Mouse (Mus musculus): ENCODE data around the gene Heca.
"Not testable (repeated sequence)": the region's sequence is repeated elsewhere in the genome, so short reads cannot be mapped to it uniquely, and the experiment has no call there.

Gene Heca

DNA sequence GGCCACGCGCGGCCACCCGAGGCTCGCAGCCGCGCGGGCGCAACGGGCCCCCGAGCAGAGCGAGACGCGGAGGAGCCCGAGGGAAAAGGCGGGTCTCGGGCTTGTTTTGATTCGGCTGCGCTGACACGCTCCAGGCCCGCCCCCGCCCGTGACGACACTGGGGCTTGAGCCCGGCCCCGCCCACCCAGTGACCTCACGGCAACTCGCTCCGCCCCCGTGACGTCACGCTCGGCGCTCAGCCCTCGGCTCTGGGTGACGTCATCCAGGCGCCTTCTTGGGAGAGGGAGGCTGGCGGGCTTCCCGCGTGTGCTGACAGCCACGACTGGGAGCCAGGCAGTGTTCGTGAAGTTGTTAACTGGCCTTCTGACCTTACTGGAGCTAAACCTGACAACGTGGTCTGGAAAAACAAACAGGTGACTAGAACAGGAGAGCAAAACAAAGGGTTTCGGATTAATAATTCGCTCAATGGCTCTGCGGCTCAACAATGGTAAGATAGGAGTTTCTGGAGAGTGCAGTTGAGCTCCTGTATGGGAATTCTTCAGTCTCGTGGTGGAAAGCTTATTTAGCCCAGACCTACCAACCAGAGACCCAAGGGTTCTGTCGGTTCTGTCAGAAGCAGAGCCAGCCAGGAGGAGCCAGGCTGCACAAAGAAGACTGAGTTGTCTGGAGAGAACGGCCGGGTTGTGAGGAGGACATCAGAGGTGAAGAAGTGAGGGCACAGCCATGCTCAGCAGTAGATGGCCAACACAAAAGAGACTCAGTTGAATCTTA lies at the start of gene Heca:
Gene Heca (minus strand): TSS at position 108 of the 771 bp plus-strand sequence.
- DNase-seq (ENCODE audit: low spot score in 2 of 2): peak; percentile 71 to 82

DNA sequence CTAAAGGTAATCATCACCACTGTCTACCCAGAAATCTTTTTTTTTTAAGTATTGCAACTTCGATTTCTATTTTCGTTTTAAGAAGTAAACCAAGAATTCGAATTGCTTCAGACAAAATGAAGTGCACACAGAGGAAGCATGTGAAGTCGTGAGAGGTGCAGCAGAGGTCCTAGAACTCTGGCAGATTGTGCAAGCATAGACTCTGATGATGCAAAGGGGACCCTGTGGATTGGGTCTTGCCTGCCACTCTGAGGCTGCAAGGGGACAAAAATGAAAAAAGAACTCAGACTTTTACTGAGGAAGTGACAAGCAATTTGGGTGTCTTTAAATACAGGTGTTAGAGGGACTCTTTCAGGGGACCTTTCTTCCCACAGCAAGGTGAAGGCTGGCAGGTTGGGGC lies 42.7 kb upstream of the Heca start:
- no peak for DNase-seq (ENCODE audit: low spot score in 2 of 2)

DNA sequence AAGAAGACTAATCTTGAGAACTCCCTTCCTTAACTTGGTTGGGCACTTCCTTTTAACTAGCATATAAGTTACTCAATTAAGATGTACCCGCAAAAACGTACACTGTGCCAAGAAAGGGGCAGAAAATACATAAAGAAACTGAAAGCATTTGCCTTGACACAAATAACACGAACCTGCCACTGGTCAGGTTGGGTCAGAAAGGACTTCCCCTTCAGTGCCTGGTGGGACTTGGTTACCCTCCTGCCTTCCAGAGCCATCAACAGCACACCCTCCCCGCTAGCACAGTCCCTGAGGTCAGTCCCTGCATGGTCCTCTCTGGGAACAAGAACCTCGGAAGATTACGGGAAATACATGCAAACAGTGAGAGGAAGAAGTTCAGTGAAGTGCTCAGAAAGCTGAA lies 41.3 kb upstream of the Heca start:
- no peak for DNase-seq (ENCODE audit: low spot score in 2 of 2)

GRCm38 (mm10) chr10:17987823-17988423 lies 40.1 kb upstream of the Heca start:
- no peak for DNase-seq (ENCODE audit: low spot score in 2 of 2)

DNA sequence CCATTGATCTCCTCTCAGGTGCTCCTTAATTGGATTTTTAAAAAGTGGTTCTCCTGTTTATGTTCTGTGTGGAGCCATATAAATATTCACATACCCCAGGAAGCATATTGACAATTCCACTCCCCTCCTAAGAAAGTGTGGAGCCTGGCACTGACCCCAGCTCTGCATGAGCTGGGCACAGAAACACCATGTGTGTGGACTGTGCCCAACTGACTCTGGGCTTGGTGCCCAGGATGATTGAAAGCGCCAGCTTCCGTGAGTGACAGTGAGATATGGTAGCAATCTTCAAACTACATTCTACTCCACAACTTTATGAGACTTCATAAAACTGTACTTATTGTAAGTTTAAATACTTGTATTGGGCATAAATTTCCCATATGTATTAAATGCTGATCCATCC lies 35.4 kb upstream of the Heca start:
- DNase-seq (ENCODE audit: low spot score in 2 of 2): no peak

- no peak for DNase-seq (ENCODE audit: low spot score in 2 of 2)
These were observed 18.2 kb upstream of the Heca start for GRCm38 (mm10) chr10:17966090-17966489.

DNA sequence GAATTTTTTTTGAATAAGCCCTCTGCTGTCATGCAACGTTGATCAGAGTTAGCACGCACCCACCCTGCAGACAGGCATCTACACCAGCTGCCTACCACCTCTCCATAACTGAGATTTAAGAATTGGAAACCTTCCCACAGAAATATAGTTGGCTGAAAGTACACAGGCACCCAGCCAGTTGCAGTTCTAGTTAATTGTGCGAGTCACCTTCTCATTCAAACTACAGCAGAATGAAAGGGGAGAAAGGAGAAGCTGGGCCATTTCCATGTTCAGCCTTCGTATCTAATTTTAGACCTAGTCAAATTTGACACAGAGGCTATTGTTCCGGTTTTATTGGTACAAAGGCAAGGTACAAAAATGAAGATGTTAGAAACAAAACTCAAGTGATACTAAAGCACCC lies 2.9 kb upstream of the Heca start:
- no peak for DNase-seq (ENCODE audit: low spot score in 2 of 2)

- DNase-seq (ENCODE audit: low spot score in 2 of 2): peak; percentile 41
These were observed 526 bp downstream of the Heca start for GRCm38 (mm10) chr10:17947175-17947906.

- not testable (repeated sequence) for DNase-seq (ENCODE audit: low spot score in 2 of 2)
These were observed 1.1 kb downstream of the Heca start for GRCm38 (mm10) chr10:17946799-17947174.

DNA sequence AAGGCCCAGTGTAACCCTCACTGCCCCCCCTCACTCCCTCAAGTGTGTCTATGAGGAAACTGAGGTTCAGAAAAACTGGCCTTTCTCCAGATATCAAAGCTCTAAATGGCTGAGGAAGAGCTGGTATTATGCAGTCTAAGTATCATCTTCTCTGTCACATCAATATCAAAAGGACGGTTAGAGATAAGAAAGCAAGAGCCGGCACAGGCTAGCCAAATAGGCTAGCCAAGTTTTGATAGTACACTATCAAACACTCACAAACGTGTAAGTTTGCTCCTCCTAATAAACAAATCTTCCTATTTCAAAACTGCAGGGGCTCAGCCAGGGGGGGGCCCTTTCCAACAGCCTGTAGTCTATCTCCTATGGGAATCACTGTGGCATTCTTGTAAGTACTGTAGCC lies 1.8 kb downstream of the Heca start:
- DNase-seq (ENCODE audit: low spot score in 2 of 2): no peak

DNA sequence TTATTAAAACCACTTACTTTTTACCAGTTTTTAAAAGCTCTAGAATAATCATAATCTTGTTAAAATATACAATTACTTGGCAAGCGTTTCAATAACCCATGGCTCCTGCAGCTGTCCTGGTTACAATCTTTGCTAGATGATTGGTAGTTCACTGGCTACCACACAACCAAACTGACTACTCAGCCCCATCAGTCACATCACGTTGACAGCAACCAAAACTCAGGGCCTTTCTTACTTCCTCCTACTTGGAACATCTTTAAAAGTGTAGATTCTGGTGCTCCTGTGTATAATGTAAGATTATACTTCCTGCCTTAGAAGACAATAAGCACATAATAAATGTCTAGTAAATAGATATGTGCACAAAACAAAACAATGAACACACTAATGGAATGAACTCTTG lies 14.2 kb downstream of the Heca start:
- DNase-seq (ENCODE audit: low spot score in 2 of 2): no peak

GRCm38 (mm10) chr10:17932131-17932530 lies 15.7 kb downstream of the Heca start:
- DNase-seq (ENCODE audit: low spot score in 2 of 2): no peak

GRCm38 (mm10) chr10:17931157-17931556 lies 16.7 kb downstream of the Heca start:
- DNase-seq (ENCODE audit: low spot score in 2 of 2): no peak

DNA sequence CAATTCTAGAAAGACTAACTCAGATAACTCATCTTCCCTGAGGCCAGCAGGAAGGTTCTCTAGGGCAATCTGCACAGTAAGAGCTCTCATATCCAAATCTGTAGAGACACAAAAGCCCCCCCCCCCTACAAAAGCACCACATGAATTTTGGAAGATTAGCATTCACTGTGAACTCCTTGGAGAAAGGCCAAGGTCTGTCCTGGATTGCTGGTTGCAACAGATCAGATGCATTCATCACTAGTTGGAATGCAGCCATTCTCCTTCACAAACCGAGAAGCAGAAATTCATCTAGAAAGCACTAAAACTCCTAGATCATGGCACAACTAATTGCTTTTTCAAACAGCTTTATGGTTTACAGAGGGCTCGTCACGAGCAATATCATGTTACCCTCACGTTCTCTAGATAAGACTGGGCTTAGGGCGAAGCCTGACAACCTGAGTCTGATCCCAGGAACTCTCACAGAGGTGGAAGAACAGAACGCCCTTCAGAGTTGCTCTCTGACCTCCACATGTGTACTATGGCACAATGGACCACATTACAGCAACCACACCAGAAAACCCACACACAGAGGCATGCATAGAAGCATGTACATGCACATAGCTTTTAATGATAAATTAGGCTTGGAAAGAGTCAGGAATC lies 17.3 kb downstream of the Heca start:
- DNase-seq (ENCODE audit: low spot score in 2 of 2): no peak

DNA sequence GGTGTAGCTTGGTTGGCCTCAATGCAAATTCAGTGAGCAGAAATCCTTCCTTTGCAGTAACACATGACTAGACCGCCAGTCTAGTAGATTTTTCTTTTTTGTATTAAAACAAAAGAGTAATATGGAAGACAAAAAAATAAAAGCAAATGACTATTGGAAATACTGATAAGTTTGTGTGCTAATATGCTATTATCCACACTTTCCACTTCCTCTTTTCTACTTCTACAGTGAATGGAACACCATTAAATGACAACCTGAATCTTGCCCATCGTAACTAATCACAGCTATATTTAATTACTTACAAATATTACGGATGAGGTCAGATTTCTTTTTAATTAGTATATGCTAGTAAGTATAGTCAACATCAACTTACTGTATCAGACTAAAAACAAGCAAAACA lies 22.7 kb downstream of the Heca start:
- DNase-seq (ENCODE audit: low spot score in 2 of 2): no peak

DNA sequence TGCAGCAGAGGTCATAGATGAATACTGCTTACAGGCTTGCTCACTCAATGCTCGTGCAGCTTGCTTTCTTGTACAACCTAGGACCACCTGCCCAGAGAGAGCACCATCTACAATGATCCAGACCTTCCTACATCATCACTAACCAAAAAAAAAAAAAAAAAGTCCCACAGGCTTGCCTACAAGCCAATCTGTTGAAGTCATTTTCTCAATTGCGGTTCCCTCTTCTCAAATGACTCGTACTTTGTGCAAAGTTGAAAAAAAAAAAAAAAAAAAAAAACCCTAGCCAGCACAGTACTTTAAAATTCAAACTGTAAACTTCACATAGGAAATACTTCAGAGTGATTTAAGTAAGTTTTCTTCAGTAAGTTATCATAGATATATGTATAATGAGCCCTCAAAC lies 23.7 kb downstream of the Heca start:
- DNase-seq (ENCODE audit: low spot score in 2 of 2): no peak

GRCm38 (mm10) chr10:17921381-17921780 lies 26.5 kb downstream of the Heca start:
- DNase-seq (ENCODE audit: low spot score in 2 of 2): no peak

GRCm38 (mm10) chr10:17919971-17920370 lies 27.9 kb downstream of the Heca start:
- DNase-seq (ENCODE audit: low spot score in 2 of 2): no peak

GRCm38 (mm10) chr10:17919032-17919431 lies 28.8 kb downstream of the Heca start:
- DNase-seq (ENCODE audit: low spot score in 2 of 2): no peak

GRCm38 (mm10) chr10:17908731-17909130 lies 39.1 kb downstream of the Heca start:
- DNase-seq (ENCODE audit: low spot score in 2 of 2): no peak

GRCm38 (mm10) chr10:17906405-17906804 lies 41.5 kb downstream of the Heca start:
- not testable (repeated sequence) for DNase-seq (ENCODE audit: low spot score in 2 of 2)

GRCm38 (mm10) chr10:17903449-17903848 lies 44.4 kb downstream of the Heca start:
- no peak for DNase-seq (ENCODE audit: low spot score in 2 of 2)

Data from frontal cortex, postnatal 25 days (tissue).